41 mouse cellular contexts compared by ENCODE assay signal in genomic region chr9:75307015-75307414, GRCm38 (mm10). TPM values are rescaled to one million over a fixed set of nuclear protein-coding genes. Genes with fewer than 3 reads are reported as not detected.
"Had no signal": no experiment of that assay in that cellular context is flagged by ENCODE, and none has a peak within 500 bp of the region (broad histone marks: within the 10 kb centered on the region; RNA-seq: fewer than 3 reads in every experiment).

No protein-coding gene starts in this region.

- ATAC-seq: hindbrain, embryonic 16.5 days; hindbrain, postnatal 0 days; inflammation-experienced regulatory T-cells, adult 6 months; intestine, embryonic 15.5 days; intestine, embryonic 16.5 days; intestine, postnatal 0 days had no signal

- H3K9ac ChIP-seq: heart, embryonic 13.5 days; heart, embryonic 15.5 days; hindbrain, embryonic 12.5 days; hindbrain, embryonic 13.5 days; hindbrain, embryonic 14.5 days; hindbrain, embryonic 15.5 days; intestine, embryonic 15.5 days; kidney, embryonic 15.5 days had no signal

- H3K27me3 ChIP-seq: heart, embryonic 13.5 days; heart, embryonic 15.5 days; hindbrain, embryonic 12.5 days; hindbrain, embryonic 13.5 days; hindbrain, embryonic 15.5 days; intestine, embryonic 15.5 days; kidney, embryonic 15.5 days had no signal

- DNase-seq: heart, postnatal 10 days; heart, postnatal 14 days; heart, postnatal 36 days; heart, postnatal 4 days; kidney, adult 11 months; kidney, adult 18-20 months; kidney, adult 2 months; kidney, adult 8-10 months; kidney, adult 9 months; kidney, postnatal 10 days; kidney, postnatal 14 days; kidney, postnatal 25 days; kidney, postnatal 36 days; kidney, postnatal 4 days; layer of hippocampus, adult 9-11 months; layer of hippocampus, postnatal 36 days had no signal

- H3K4me1 ChIP-seq: hindbrain, embryonic 12.5 days; hindbrain, embryonic 15.5 days; intestine, embryonic 15.5 days; kidney, embryonic 15.5 days had no signal

- H3K36me3 ChIP-seq: heart, embryonic 13.5 days; heart, embryonic 15.5 days; hindbrain, embryonic 10.5 days; hindbrain, embryonic 12.5 days; hindbrain, embryonic 13.5 days; hindbrain, embryonic 15.5 days; intestine, embryonic 15.5 days; kidney, embryonic 15.5 days had no signal

- H3K4me3 ChIP-seq: heart, embryonic 13.5 days; heart, embryonic 15.5 days; hindbrain, embryonic 10.5 days; hindbrain, embryonic 12.5 days; hindbrain, embryonic 13.5 days; hindbrain, embryonic 15.5 days; intestine, embryonic 15.5 days; kidney, embryonic 15.5 days; layer of hippocampus, adult 2 months; left cerebral cortex, adult 2 months had no signal

- H3K27ac ChIP-seq: heart, embryonic 13.5 days; heart, embryonic 15.5 days; hindbrain, embryonic 10.5 days; hindbrain, embryonic 12.5 days; hindbrain, embryonic 13.5 days; hindbrain, embryonic 14.5 days; hindbrain, embryonic 15.5 days; hindbrain, postnatal 0 days; intestine, embryonic 15.5 days; kidney, embryonic 15.5 days; kidney, postnatal 0 days; layer of hippocampus, adult 2 months; left cerebral cortex, adult 2 months had no signal

- H3K4me2 ChIP-seq: heart, embryonic 13.5 days; heart, embryonic 15.5 days; hindbrain, embryonic 12.5 days; hindbrain, embryonic 13.5 days; hindbrain, embryonic 14.5 days; hindbrain, embryonic 15.5 days; intestine, embryonic 15.5 days; kidney, embryonic 15.5 days had no signal

- H3K9me3 ChIP-seq: heart, embryonic 13.5 days; heart, embryonic 15.5 days; hindbrain, embryonic 10.5 days; hindbrain, embryonic 12.5 days; hindbrain, embryonic 13.5 days; hindbrain, embryonic 15.5 days; intestine, embryonic 15.5 days; kidney, embryonic 15.5 days had no signal

RNA-seq across cellular contexts. Expression of gene Bcl2l10, which starts 40.5 kb away (rescaled TPM):
- polyA plus RNA-seq: heart, embryonic 13.5 days; heart, embryonic 14.5 days; heart, embryonic 15.5 days; heart, embryonic 16.5 days; heart, postnatal 0 days; hindbrain, embryonic 10.5 days; hindbrain, embryonic 11.5 days; hindbrain, embryonic 12.5 days; hindbrain, embryonic 13.5 days; hindbrain, embryonic 14.5 days; hindbrain, embryonic 15.5 days; hindbrain, embryonic 16.5 days; hindbrain, postnatal 0 days; inflammation-experienced regulatory T-cells, adult 6 months; intestine, embryonic 14.5 days; intestine, embryonic 15.5 days; intestine, embryonic 16.5 days; intestine, postnatal 0 days; kidney, embryonic 14.5 days; kidney, embryonic 15.5 days; kidney, embryonic 16.5 days; kidney, postnatal 0 days; large intestine, adult 2 months had no signal
